Mouse (Mus musculus) midbrain, embryonic 16.5 days (tissue): ENCODE results near the gene Stk25. TPM values are rescaled to one million over a fixed set of nuclear protein-coding genes. Genes with fewer than 3 reads are reported as not detected.

Experiments
- ATAC-seq: fragments of 200-750 bp; cut with Nextera tagmentation; 2 replicates; pipeline ENCODE4 v1.8.0; 2017; ENCODE audit warnings: moderate TSS enrichment
- H3K27ac ChIP-seq: fragments of 300-500 bp; sonication (generic); 2 replicates; pipeline ENCODE4 v1.5.1; 2014; ENCODE audit warnings: mild to moderate bottlenecking, low read length, mixed read lengths
- H3K27me3 ChIP-seq: fragments of 300-500 bp; sonication (generic); 2 replicates; pipeline ENCODE4 v1.6.1; 2014; ENCODE audit warnings: low read depth, low read length, mixed read lengths; ENCODE audit not compliant: control insufficient read depth, insufficient read depth
- H3K36me3 ChIP-seq: fragments of 300-500 bp; sonication (generic); 2 replicates; pipeline ENCODE4 v1.6.1; 2014; ENCODE audit warnings: mild to moderate bottlenecking, low read length, moderate library complexity, mixed read lengths; ENCODE audit not compliant: control insufficient read depth, insufficient read depth
- H3K4me1 ChIP-seq: fragments of 300-500 bp; sonication (generic); 2 replicates; pipeline ENCODE4 v1.6.1; 2014; ENCODE audit warnings: mild to moderate bottlenecking, low read length, mixed read lengths; ENCODE audit not compliant: control insufficient read depth, insufficient read depth
- H3K4me2 ChIP-seq: fragments of 300-500 bp; sonication (generic); 2 replicates; pipeline ENCODE4 v1.6.1; 2014; ENCODE audit warnings: mild to moderate bottlenecking, low read length, mixed read lengths
- H3K4me3 ChIP-seq: fragments of 300-500 bp; sonication (generic); 2 replicates; pipeline ENCODE4 v1.5.1; 2014; ENCODE audit warnings: low read depth, mild to moderate bottlenecking, low read length, moderate library complexity, mixed read lengths
- H3K9ac ChIP-seq: fragments of 300-500 bp; sonication (generic); 2 replicates; pipeline ENCODE4 v1.6.1; 2014; ENCODE audit warnings: low read depth, low read length, mixed read lengths
- H3K9me3 ChIP-seq: fragments of 300-500 bp; sonication (generic); replicated peaks from 2 replicates; pipeline ENCODE4 v1.6.1; 2014; ENCODE audit warnings: mild to moderate bottlenecking, low read length, mixed read lengths; ENCODE audit not compliant: control insufficient read depth, poor library complexity, severe bottlenecking
- WGBS: fragments of 180-500 bp; shearing (Covaris S2); extraction: QIAGEN DNeasy Blood & Tissue Kit; methylation state at CpG from one replicate; pipeline ENCODE4 v1.1.7; 2014; 5-methylcytosine and 5-hydroxymethylcytosine counted together
- polyA plus RNA-seq: library from polyadenylated mRNA; unstranded; fragments of >200 nt; fragmentation: Nextera tagmentation; extraction: Ambion mirVana; gene quantifications from 2 replicates; pipeline ENCODE4 v1.2.1, GENCODE M21; 2015

Stk25 gene
- polyA plus RNA-seq, 1 experiment from 2014 or later = 394 TPM

- Histone ChIP-seq H3K4me3 (peak within 1 kb of the TSS; percentile 70), H3K27me3 (no peaks in the 10 kb centered on the region; the same call in 1 of the 2 replicates), H3K9ac (peak within 1 kb of the TSS; percentile 80), H3K4me2 (peak within 1 kb of the TSS; percentile 68), H3K4me1 (peaks cover 12% of the 10 kb centered on the region), H3K9me3 (no peaks in the 10 kb centered on the region), H3K36me3 (no peaks in the 10 kb centered on the region), H3K27ac (peak within 1 kb of the TSS; percentile 85)
- WGBS = under 1% methylated on average over 75 of the region's 78 CpGs
- peak; percentile 63 for ATAC-seq
Observed at GRCm38 (mm10) chr1:93685401-93686244, 27.2 kb upstream of the Stk25 start, which contains the start of gene Bok. Bok (plus strand) TSS chr1:93685660.

- no peak overlapping the region for H3K27ac ChIP-seq
- H3K27me3 ChIP-seq = no peaks in the 10 kb centered on the region; the same call in 1 of the 2 replicates
- no peaks in the 10 kb centered on the region for H3K9me3 ChIP-seq
- WGBS = 90% methylated on average over 7 of the region's 7 CpGs
- H3K4me1 ChIP-seq = no peaks in the 10 kb centered on the region; the same call in 1 of the 2 replicates
- H3K4me2 ChIP-seq = no peak overlapping the region
- H3K9ac ChIP-seq = no peak overlapping the region
- no peaks in the 10 kb centered on the region for H3K36me3 ChIP-seq
- no peak overlapping the region for H3K4me3 ChIP-seq
- ATAC-seq = no peak
Observed at GRCm38 (mm10) chr1:93679889-93680568, 21.6 kb upstream of the Stk25 start.

GRCm38 (mm10) chr1:93678386-93678785 lies 19.9 kb upstream of the Stk25 start:
- ATAC-seq = no peak
- H3K4me2 ChIP-seq = no peak overlapping the region

GRCm38 (mm10) chr1:93672682-93673081 lies 14.2 kb upstream of the Stk25 start:
- ATAC-seq = no peak
- H3K9me3 ChIP-seq = no peaks in the 10 kb centered on the region
- no peaks in the 10 kb centered on the region for H3K27me3 ChIP-seq
- H3K27ac ChIP-seq = no peak overlapping the region
- no peaks in the 10 kb centered on the region for H3K36me3 ChIP-seq
- no peak overlapping the region for H3K9ac ChIP-seq
- H3K4me1 ChIP-seq = 0 out of 2 replicates have a peak, but pooled peaks cover 4% of the 10 kb centered on the region
- 94% methylated on average over 5 of the region's 5 CpGs for WGBS
- no peak overlapping the region for H3K4me2 ChIP-seq
- no peak overlapping the region for H3K4me3 ChIP-seq

More at GRCm38 (mm10) chr1:93678386-93678785, 19.9 kb upstream of the Stk25 start:
- Histone ChIP-seq H3K36me3 (no peaks in the 10 kb centered on the region), H3K9me3 (no peaks in the 10 kb centered on the region), H3K27ac (no peak overlapping the region), H3K4me1 (no peaks in the 10 kb centered on the region), H3K4me3 (no peak overlapping the region), H3K9ac (no peak overlapping the region), H3K27me3 (no peaks in the 10 kb centered on the region; the same call in 1 of the 2 replicates)
- WGBS = 72% methylated on average over 2 of the region's 2 CpGs

GRCm38 (mm10) chr1:93669941-93670340 lies 11.5 kb upstream of the Stk25 start:
- H3K4me1 ChIP-seq = 0 out of 2 replicates have a peak, but pooled peaks cover 4% of the 10 kb centered on the region
- H3K9ac ChIP-seq = no peak overlapping the region
- no peak overlapping the region for H3K4me3 ChIP-seq
- no peaks in the 10 kb centered on the region for H3K27me3 ChIP-seq
- no peak overlapping the region for H3K4me2 ChIP-seq
- no peak for ATAC-seq
- H3K36me3 ChIP-seq = no peaks in the 10 kb centered on the region
- H3K9me3 ChIP-seq = no peaks in the 10 kb centered on the region
- no peak overlapping the region for H3K27ac ChIP-seq

GRCm38 (mm10) chr1:93668791-93669548 lies 10.5 kb upstream of the Stk25 start:
- peak; percentile 90 for ATAC-seq
- 10% methylated on average over 17 of the region's 17 CpGs for WGBS

GRCm38 (mm10) chr1:93667760-93668400 lies 9.4 kb upstream of the Stk25 start:
- ATAC-seq = peak; percentile 44; the same call in 1 of the 2 replicates
- H3K4me2 ChIP-seq = no peak overlapping the region
- H3K4me3 ChIP-seq = no peak overlapping the region
- 31% methylated on average over 13 of the region's 13 CpGs for WGBS
- H3K27ac ChIP-seq = no peak overlapping the region
- no peaks in the 10 kb centered on the region for H3K36me3 ChIP-seq
- no peak overlapping the region for H3K9ac ChIP-seq
- H3K27me3 ChIP-seq = no peaks in the 10 kb centered on the region
- no peaks in the 10 kb centered on the region for H3K9me3 ChIP-seq
- H3K4me1 ChIP-seq = 0 out of 2 replicates have a peak, but pooled peaks cover 4% of the 10 kb centered on the region

More at GRCm38 (mm10) chr1:93668791-93669548, 10.5 kb upstream of the Stk25 start:
- 0 out of 2 replicates have a peak, but pooled peaks cover 4% of the 10 kb centered on the region for H3K4me1 ChIP-seq
- peak overlapping the region; percentile 63 for H3K9ac ChIP-seq
- no peaks in the 10 kb centered on the region for H3K9me3 ChIP-seq
- no peaks in the 10 kb centered on the region for H3K36me3 ChIP-seq
- peak overlapping the region; percentile 38 for H3K4me3 ChIP-seq
- peak overlapping the region; percentile 77 for H3K27ac ChIP-seq
- H3K4me2 ChIP-seq = peak overlapping the region; percentile 68
- H3K27me3 ChIP-seq = no peaks in the 10 kb centered on the region

GRCm38 (mm10) chr1:93657025-93657360 lies 1.5 kb downstream of the Stk25 start:
- no peaks in the 10 kb centered on the region for H3K27me3 ChIP-seq
- no peaks in the 10 kb centered on the region for H3K9me3 ChIP-seq
- H3K36me3 ChIP-seq = no peaks in the 10 kb centered on the region
- no peak overlapping the region for H3K9ac ChIP-seq
- no peak for ATAC-seq
- H3K4me2 ChIP-seq = no peak overlapping the region
- 88% methylated on average over 5 of the region's 5 CpGs for WGBS
- no peaks in the 10 kb centered on the region for H3K4me1 ChIP-seq
- H3K4me3 ChIP-seq = no peak overlapping the region
- H3K27ac ChIP-seq = no peak overlapping the region
